Mouse (Mus musculus): ENCODE data around the gene Adat2. TPM values are rescaled to one million over a fixed set of nuclear protein-coding genes. Genes with fewer than 3 reads are reported as not detected.
A peak's percentile ranks its signal among the peaks of the same experiment; 100 is the strongest.

The Adat2 gene
- total RNA-seq (2012; rRNA removed) (9.2 and 10.4 TPM in 2 replicates), total RNA-seq (2014; rRNA removed) (10.5 and 11.6 TPM in 2 replicates), polyA plus RNA-seq (2012; ENCODE audit: insufficient read length, low read depth) (17.1 and 20.6 TPM in 2 replicates)

- Histone ChIP-seq H3K27ac (ENCODE audit: insufficient read depth, low read depth) (peak within 1 kb of the TSS; percentile 17; the same call in 1 of the 2 replicates), H3K36me3 (replicated peaks in 1 of 2; ENCODE audit: control insufficient read depth in 1 of 2, insufficient read depth in 1 of 2, low read length in 1 of 2) (peaks cover 4 to 35% of the 10 kb centered on the region in 2 experiments), H3K9me3 (replicated peaks; ENCODE audit: low read length) (no peaks in the 10 kb centered on the region), H3K79me2 (replicated peaks; ENCODE audit: control insufficient read depth, extremely low read depth, insufficient read depth, poor library complexity, severe bottlenecking) (peaks cover 7% of the 10 kb centered on the region; the same call in 1 of the 2 replicates), H3K4me2 (ENCODE audit: insufficient read depth, low read depth, poor library complexity, severe bottlenecking) (peak within 1 kb of the TSS; percentile 86), H3K9ac (ENCODE audit: insufficient read depth, low read depth) (peak within 1 kb of the TSS; percentile 41), H3K4me3 (replicated peaks in 1 of 3; ENCODE audit: low read depth in 2 of 3, low read length in 2 of 3, poor library complexity in 1 of 3) (peak within 1 kb of the TSS; percentile 73 to 86 (median 74)), H3K27me3 (replicated peaks) (no peaks in the 10 kb centered on the region), H3K4me1 (ENCODE audit: control insufficient read depth in 1 of 2, insufficient read depth in 2 of 2) (peaks cover 3 to 17% of the 10 kb centered on the region in 2 experiments)
- peak; percentile 92 for DNase-seq (ENCODE audit: extremely low read depth)
- dilution Hi-C loops (cut with MboI; ENCODE audit: extremely low pct_ligation_motif_present, extremely low pct_unique_long_range_greater_than_20kb, low sequenced_read_pairs) (no loop called here), in situ Hi-C loops (cut with MboI; ENCODE audit: low pct_ligation_motif_present, low pct_unique_long_range_greater_than_20kb, low sequenced_read_pairs) (loop anchor here (25.0 kb wide), 1 partner anchor 634 kb away; no protein-coding TSS in a partner anchor)
- TF ChIP-seq CTCF (conservative IDR thresholded peaks at IDR 0.05 in 1 of 2, IDR thresholded peaks at IDR 0.05 in 1 of 2; ENCODE audit: low read depth in 2 of 2, low read length in 2 of 2) (peak in 1 of 2 experiments; percentile 32; a peak in 2 of 4 replicates), JUND (conservative IDR thresholded peaks at IDR 0.05; ENCODE audit: low read depth, low read length) (no peak), SIN3A (IDR thresholded peaks at IDR 0.05; ENCODE audit: low read length) (no peak; the same call in none of the 2 replicates), CHD1 (IDR thresholded peaks at IDR 0.05; ENCODE audit: low read depth, low read length) (no peak), UBTF (IDR thresholded peaks at IDR 0.05; ENCODE audit: low read depth, low read length) (peak; percentile 79; the same call in 1 of the 2 replicates), POLR2A (IDR thresholded peaks at IDR 0.05; ENCODE audit: low read depth, low read length) (peak; percentile 78), MEF2A (IDR thresholded peaks at IDR 0.05; ENCODE audit: borderline replicate concordance, low read depth, low read length) (peak; percentile 91), ELF1 (IDR thresholded peaks at IDR 0.05; ENCODE audit: low read depth, low read length) (peak; percentile 81), ZC3H11A (IDR thresholded peaks at IDR 0.05; ENCODE audit: low read depth, low read length) (no peak), IRF4 (IDR thresholded peaks at IDR 0.05; ENCODE audit: low read depth, low read length) (peak; percentile 90), BHLHE40 (IDR thresholded peaks at IDR 0.05; ENCODE audit: low read depth, low read length) (0 out of 2 replicates have a peak, but pooled peaks have one; percentile 18), HCFC1 (IDR thresholded peaks at IDR 0.05; ENCODE audit: low read depth, low read length) (peak; percentile 96), TCF12 (IDR thresholded peaks at IDR 0.05; ENCODE audit: low read depth, low read length) (peak; percentile 93), E2F4 (IDR thresholded peaks at IDR 0.05; ENCODE audit: insufficient replicate concordance, low read depth, low read length) (peak; percentile 45; the same call in 1 of the 2 replicates), RCOR1 (conservative IDR thresholded peaks at IDR 0.05; ENCODE audit: low read depth, low read length) (no peak; the same call in 1 of the 2 replicates), CHD2 (IDR thresholded peaks at IDR 0.05; ENCODE audit: low read length) (peak; percentile 69; the same call in 1 of the 2 replicates), MAX (IDR thresholded peaks at IDR 0.05; ENCODE audit: low read length) (peak; percentile 34), USF1 (IDR thresholded peaks at IDR 0.05; ENCODE audit: low read depth, low read length) (no peak), RAD21 (IDR thresholded peaks at IDR 0.05; ENCODE audit: low read depth, low read length) (no peak; the same call in 1 of the 2 replicates), NRF1 (IDR thresholded peaks at IDR 0.05; ENCODE audit: low read depth, low read length) (peak; percentile 59), MXI1 (IDR thresholded peaks at IDR 0.05; ENCODE audit: low read depth, low read length) (peak; percentile 79), MAZ (IDR thresholded peaks at IDR 0.05; ENCODE audit: low read depth, low read length) (peak; percentile 64; the same call in 1 of the 2 replicates), ZMIZ1 (IDR thresholded peaks at IDR 0.05; ENCODE audit: low read depth, low read length) (peak; percentile 85), PAX5 (IDR thresholded peaks at IDR 0.05; ENCODE audit: low read length) (no peak), ZNF384 (IDR thresholded peaks at IDR 0.05; ENCODE audit: low read depth, low read length) (no peak), NELFE (IDR thresholded peaks at IDR 0.05; ENCODE audit: low read depth, low read length) (peak; percentile 76), KAT2A (IDR thresholded peaks at IDR 0.05; ENCODE audit: insufficient replicate concordance, low read length) (peak; percentile 85; the same call in 1 of the 2 replicates), MAFK (IDR thresholded peaks at IDR 0.05; ENCODE audit: insufficient replicate concordance, low read length) (peak; percentile 53; the same call in 1 of the 2 replicates), GABPA (IDR thresholded peaks at IDR 0.05; ENCODE audit: insufficient replicate concordance, low read depth, low read length) (peak; percentile 15; the same call in 1 of the 2 replicates), JUN (IDR thresholded peaks at IDR 0.05; ENCODE audit: insufficient read depth, low read depth, low read length) (no peak), ZKSCAN1 (IDR thresholded peaks at IDR 0.05; ENCODE audit: borderline replicate concordance, low read depth, low read length) (no peak), TBP (conservative IDR thresholded peaks at IDR 0.05; ENCODE audit: low read depth, low read length) (peak; percentile 87; the same call in 1 of the 2 replicates), MYC (IDR thresholded peaks at IDR 0.05; ENCODE audit: low read depth, low read length) (peak; percentile 14; the same call in 1 of the 2 replicates), POLR2AphosphoS2 (IDR thresholded peaks at IDR 0.05; ENCODE audit: low read depth, low read length) (peak; percentile 46; the same call in 1 of the 2 replicates), EP300 (IDR thresholded peaks at IDR 0.05; ENCODE audit: low read length) (0 out of 2 replicates have a peak, but pooled peaks have one; percentile 21), ETS1 (conservative IDR thresholded peaks at IDR 0.05; ENCODE audit: low read depth, low read length) (0 out of 2 replicates have a peak, but pooled peaks have one; percentile 10)
These were observed at the start of gene Adat2, which contains the start of gene Pex3 for GRCm38 (mm10) chr10:13552646-13553497. Adat2 (plus strand) TSS chr10:13552894. Pex3 (minus strand) TSS chr10:13553142.
